ENCODE assay signal across 38 mouse cellular contexts in genomic region chr1:88014671-88015070, GRCm38 (mm10). TPM values are rescaled to one million over a fixed set of nuclear protein-coding genes. Genes with fewer than 3 reads are reported as not detected.
"Had no signal": no experiment of that assay in that cellular context is flagged by ENCODE, and none has a peak within 500 bp of the region (broad histone marks: within the 10 kb centered on the region; RNA-seq: fewer than 3 reads in every experiment).

No protein-coding gene starts in this region.

- H3K27me3 ChIP-seq: embryonic facial prominence, embryonic 12.5 days; embryonic facial prominence, embryonic 13.5 days; embryonic facial prominence, embryonic 15.5 days; forebrain, embryonic 12.5 days; forebrain, embryonic 13.5 days; forebrain, embryonic 15.5 days had no signal

- H3K9me3 ChIP-seq: embryonic facial prominence, embryonic 15.5 days; forebrain, embryonic 15.5 days had no signal

- H3K4me2 ChIP-seq: embryonic facial prominence, embryonic 12.5 days; embryonic facial prominence, embryonic 13.5 days; embryonic facial prominence, embryonic 15.5 days; forebrain, embryonic 12.5 days; forebrain, embryonic 13.5 days; forebrain, embryonic 15.5 days had no signal

- H3K27ac ChIP-seq: embryonic facial prominence, embryonic 10.5 days; embryonic facial prominence, embryonic 12.5 days; embryonic facial prominence, embryonic 13.5 days; embryonic facial prominence, embryonic 15.5 days; forebrain, embryonic 10.5 days; forebrain, embryonic 12.5 days; forebrain, embryonic 13.5 days; forebrain, embryonic 15.5 days; gastrocnemius, adult 2 months had no signal

- H3K4me1 ChIP-seq: embryonic facial prominence, embryonic 10.5 days; embryonic facial prominence, embryonic 12.5 days; embryonic facial prominence, embryonic 13.5 days; embryonic facial prominence, embryonic 15.5 days; forebrain, embryonic 10.5 days; forebrain, embryonic 12.5 days; forebrain, embryonic 13.5 days; forebrain, embryonic 15.5 days had no signal

- DNase-seq: cerebellum, adult 2 months; cerebellum, adult 8-10 months; cerebellum, adult 9-10 months; cerebellum, adult 9-11 months; cerebellum, postnatal 10 days; cerebellum, postnatal 14 days; cerebellum, postnatal 25 days; cerebellum, postnatal 36 days; embryo, embryonic 11 days; forebrain, postnatal 0 days; gastrocnemius, adult 2 months; gastrocnemius, postnatal 10 days; gastrocnemius, postnatal 14 days; gastrocnemius, postnatal 25 days; gastrocnemius, postnatal 36 days; heart, adult 18-20 months had no signal

- H3K36me3 ChIP-seq: embryonic facial prominence, embryonic 10.5 days; embryonic facial prominence, embryonic 12.5 days; embryonic facial prominence, embryonic 13.5 days; embryonic facial prominence, embryonic 15.5 days; forebrain, embryonic 10.5 days; forebrain, embryonic 12.5 days; forebrain, embryonic 15.5 days had no signal

- H3K4me3 ChIP-seq: embryonic facial prominence, embryonic 10.5 days; embryonic facial prominence, embryonic 12.5 days; embryonic facial prominence, embryonic 13.5 days; embryonic facial prominence, embryonic 15.5 days; erythroblast, embryonic 14.5 days; forebrain, embryonic 10.5 days; forebrain, embryonic 12.5 days; forebrain, embryonic 13.5 days; forebrain, embryonic 15.5 days; gastrocnemius, adult 2 months had no signal

- ATAC-seq: forebrain, embryonic 13.5 days; forebrain, embryonic 14.5 days; forebrain, embryonic 15.5 days; forebrain, embryonic 16.5 days; forebrain, postnatal 0 days had no signal

- H3K9ac ChIP-seq: embryonic facial prominence, embryonic 12.5 days; embryonic facial prominence, embryonic 13.5 days; embryonic facial prominence, embryonic 15.5 days; forebrain, embryonic 12.5 days; forebrain, embryonic 13.5 days; forebrain, embryonic 15.5 days; forebrain, postnatal 0 days had no signal

RNA-seq across cellular contexts. Expression of gene Ugt1a10, which starts 40.5 kb away (rescaled TPM):
- total RNA-seq: common myeloid progenitor, adult 5-6 weeks; forebrain, postnatal 0 days; gastrocnemius, adult 18-20 months; gastrocnemius, adult 2 months; gastrocnemius, adult 8-10 months; gastrocnemius, postnatal 10 days; gastrocnemius, postnatal 14 days; gastrocnemius, postnatal 25 days; gastrocnemius, postnatal 36 days; gastrocnemius, postnatal 4 days; granulocyte monocyte progenitor cell, adult 5-6 weeks; heart, adult 18-20 months had no signal
- polyA plus RNA-seq: cerebellum, adult 2 months; cortical plate, adult 2 months; embryonic facial prominence, embryonic 10.5 days; embryonic facial prominence, embryonic 11.5 days; embryonic facial prominence, embryonic 12.5 days; embryonic facial prominence, embryonic 13.5 days; embryonic facial prominence, embryonic 14.5 days; embryonic facial prominence, embryonic 15.5 days; erythroblast, embryonic 14.5 days; forebrain, embryonic 10.5 days; forebrain, embryonic 11.5 days; forebrain, embryonic 12.5 days; forebrain, embryonic 13.5 days; forebrain, embryonic 14.5 days; forebrain, embryonic 15.5 days; forebrain, embryonic 16.5 days; forebrain, postnatal 0 days; frontal cortex, adult 2 months; gonadal fat pad, adult 2 months had no signal

RNA-seq across cellular contexts. Expression of gene Ugt1a9, which starts 55.9 kb away (rescaled TPM):
- total RNA-seq: common myeloid progenitor, adult 5-6 weeks; forebrain, postnatal 0 days; gastrocnemius, adult 2 months; gastrocnemius, adult 8-10 months; gastrocnemius, postnatal 10 days; gastrocnemius, postnatal 14 days; gastrocnemius, postnatal 25 days; gastrocnemius, postnatal 36 days; gastrocnemius, postnatal 4 days; granulocyte monocyte progenitor cell, adult 5-6 weeks; heart, adult 18-20 months had no signal
- polyA plus RNA-seq: cerebellum, adult 2 months; cortical plate, adult 2 months; embryonic facial prominence, embryonic 10.5 days; embryonic facial prominence, embryonic 11.5 days; embryonic facial prominence, embryonic 12.5 days; embryonic facial prominence, embryonic 13.5 days; embryonic facial prominence, embryonic 14.5 days; embryonic facial prominence, embryonic 15.5 days; erythroblast, embryonic 14.5 days; forebrain, embryonic 10.5 days; forebrain, embryonic 11.5 days; forebrain, embryonic 12.5 days; forebrain, embryonic 13.5 days; forebrain, embryonic 14.5 days; forebrain, embryonic 15.5 days; forebrain, embryonic 16.5 days; forebrain, postnatal 0 days; frontal cortex, adult 2 months had no signal
